Mouse (Mus musculus): ENCODE measurements at regions not wholly inside any gene's neighbourhood (a gene's known extent, or its start where the extent isn't known, plus 50 kb on each side); places are given as distances from the start of the nearest gene placed in this dataset.
"Not testable (repeated sequence)": the region's sequence is repeated elsewhere in the genome, so short reads cannot be mapped to it uniquely, and the experiment has no call there.

DNA sequence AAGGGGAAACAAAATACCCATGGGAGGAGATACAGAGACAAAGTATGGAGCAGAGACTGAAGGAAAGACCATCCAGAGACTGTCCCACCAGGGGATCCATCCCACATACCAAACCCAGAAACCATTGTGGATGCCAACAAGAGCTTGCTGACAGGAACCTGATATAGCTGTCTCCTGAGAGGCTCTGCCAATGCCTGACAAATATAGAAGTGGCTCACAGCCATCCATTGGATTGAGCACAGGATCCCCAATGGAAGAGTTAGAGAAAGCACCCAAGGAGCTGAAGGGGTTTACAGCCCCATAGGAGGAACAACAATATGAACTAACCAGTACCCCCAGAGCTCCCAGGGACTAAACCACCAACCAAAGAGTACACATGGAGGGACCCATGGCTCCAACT is 280.2 kb upstream of the B3galt2 start:
- H3K9me3 ChIP-seq (ENCODE audit: control insufficient read depth, low read length); H3K4me3 ChIP-seq (ENCODE audit: low read depth, low read length); H3K36me3 ChIP-seq (ENCODE audit: control insufficient read depth, insufficient read depth, low read length); ATAC-seq (ENCODE audit: low FRiP score); H3K4me2 ChIP-seq (replicated peaks; ENCODE audit: low read depth, low read length); DNase-seq (ENCODE audit: low spot score); H3K9ac ChIP-seq (ENCODE audit: low read depth, low read length); H3K4me1 ChIP-seq (replicated peaks; ENCODE audit: control insufficient read depth, insufficient read depth, low read length); H3K27me3 ChIP-seq (ENCODE audit: control insufficient read depth, insufficient read depth, low read length); H3K27ac ChIP-seq (ENCODE audit: low read depth, low read length): not testable (repeated sequence)

DNA sequence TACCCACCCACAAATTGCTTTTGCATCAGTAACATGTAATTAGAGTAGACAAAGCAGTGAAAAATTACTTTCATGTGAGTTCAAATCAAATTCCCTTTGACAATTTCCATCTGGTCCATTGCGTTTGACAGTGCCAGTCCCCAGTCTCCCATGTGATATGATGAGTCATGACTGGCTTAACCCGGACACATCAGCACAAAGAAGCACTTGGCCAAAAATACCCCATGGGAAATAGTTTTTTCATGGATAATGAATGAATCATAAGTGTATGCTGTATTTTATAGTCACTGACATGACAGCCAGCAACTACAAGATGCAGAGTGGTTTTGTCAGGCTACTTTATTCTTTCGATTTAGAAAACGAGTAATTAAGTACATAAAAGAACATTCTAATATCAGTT is 248.6 kb upstream of the B3galt2 start:
- no peak for DNase-seq (ENCODE audit: low spot score)
- Histone ChIP-seq H3K4me3 (ENCODE audit: low read depth, low read length) (no peak overlapping the region), H3K27ac (ENCODE audit: low read depth, low read length) (no peak overlapping the region), H3K9me3 (ENCODE audit: control insufficient read depth, low read length) (no peaks in the 10 kb centered on the region), H3K9ac (ENCODE audit: low read depth, low read length) (no peak overlapping the region), H3K36me3 (ENCODE audit: control insufficient read depth, insufficient read depth, low read length) (no peaks in the 10 kb centered on the region), H3K27me3 (ENCODE audit: control insufficient read depth, insufficient read depth, low read length) (no peaks in the 10 kb centered on the region), H3K4me1 (replicated peaks; ENCODE audit: control insufficient read depth, insufficient read depth, low read length) (no peaks in the 10 kb centered on the region), H3K4me2 (replicated peaks; ENCODE audit: low read depth, low read length) (no peak overlapping the region)
- no peak for ATAC-seq (ENCODE audit: low FRiP score)
- WGBS, result 87% methylated on average over 4 of the region's 4 CpGs
